Mouse (Mus musculus) fat pad, adult 2 months (tissue): ENCODE data around the gene Krtap22-2.
"Not testable (repeated sequence)": the region's sequence is repeated elsewhere in the genome, so short reads cannot be mapped to it uniquely, and the experiment has no call there.

ENCODE experiments used
- DNase-seq: peaks from one replicate; pipeline ENCODE4 v3.0.0-alpha.2; 2011; ENCODE audit warnings: low read depth, low spot score; ENCODE audit errors: extremely low read depth

Gene Krtap22-2

DNA sequence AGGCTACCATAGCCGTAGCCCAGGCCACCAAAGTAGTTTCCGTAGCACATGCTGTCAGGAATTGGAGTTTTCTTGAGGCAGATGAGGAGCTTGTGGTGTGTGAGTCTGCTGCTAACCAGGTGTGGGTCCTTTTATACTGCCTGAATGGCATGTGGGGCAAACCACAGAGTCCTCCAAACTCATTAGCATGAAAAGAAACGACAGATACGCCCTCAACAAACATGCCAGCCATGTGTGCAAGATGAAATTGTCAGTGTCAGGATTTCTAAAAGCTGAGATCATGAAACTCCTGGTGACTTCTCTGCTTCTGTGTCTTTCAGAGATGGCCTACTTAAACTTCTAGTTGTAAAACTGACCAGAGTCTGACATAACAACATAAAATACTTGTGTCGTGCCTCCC is at the start of gene Krtap22-2:
Krtap22-2 (minus strand) TSS at position 101 of the 400 bp plus-strand sequence.
- DNase-seq: no peak

DNA sequence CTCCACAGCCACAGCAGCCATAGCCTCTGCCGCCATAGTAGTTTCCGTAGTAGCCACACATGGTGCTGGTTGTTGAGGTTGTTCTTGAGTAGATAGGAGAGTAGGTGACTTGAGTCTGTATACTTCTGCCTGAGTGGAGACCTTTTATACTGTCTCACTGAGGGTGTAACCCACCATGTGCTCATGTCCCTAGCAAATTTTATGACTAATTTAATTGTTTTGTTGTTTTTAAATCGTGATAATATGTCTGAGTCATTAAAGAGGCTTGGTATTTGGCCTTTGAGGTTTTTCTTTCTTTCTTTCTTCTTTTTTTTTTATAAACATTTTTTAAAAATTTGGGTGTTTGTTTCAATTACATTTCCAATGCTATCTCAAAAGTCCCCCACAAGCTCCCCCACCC is 37.2 kb upstream of the Krtap22-2 start, which contains the start of gene Krtap6-5:
Krtap6-5 (minus strand) TSS at position 101 of the 400 bp plus-strand sequence.
- DNase-seq: no peak

DNA sequence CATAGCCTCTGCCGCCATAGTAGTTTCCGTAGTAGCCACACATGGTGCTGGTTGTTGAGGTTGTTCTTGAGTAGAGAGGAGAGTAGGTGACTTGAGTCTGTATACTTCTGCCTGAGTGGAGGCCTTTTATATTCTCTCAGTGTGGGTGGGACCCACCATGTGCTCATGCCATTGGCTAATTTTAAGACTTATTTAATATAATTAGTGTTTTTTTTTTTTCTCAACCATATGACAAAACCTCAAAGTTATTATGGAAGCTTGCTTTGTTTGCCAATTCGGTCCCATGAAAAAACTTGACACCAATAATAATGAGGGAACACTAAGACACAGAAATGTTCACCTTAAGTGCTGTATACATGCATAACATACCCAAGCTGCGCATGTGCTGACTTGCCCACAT is 30.8 kb upstream of the Krtap22-2 start, which contains the start of gene Gm10228:
Gm10228 (minus strand) TSS at position 101 of the 400 bp plus-strand sequence.
- not testable (repeated sequence) for DNase-seq

DNA sequence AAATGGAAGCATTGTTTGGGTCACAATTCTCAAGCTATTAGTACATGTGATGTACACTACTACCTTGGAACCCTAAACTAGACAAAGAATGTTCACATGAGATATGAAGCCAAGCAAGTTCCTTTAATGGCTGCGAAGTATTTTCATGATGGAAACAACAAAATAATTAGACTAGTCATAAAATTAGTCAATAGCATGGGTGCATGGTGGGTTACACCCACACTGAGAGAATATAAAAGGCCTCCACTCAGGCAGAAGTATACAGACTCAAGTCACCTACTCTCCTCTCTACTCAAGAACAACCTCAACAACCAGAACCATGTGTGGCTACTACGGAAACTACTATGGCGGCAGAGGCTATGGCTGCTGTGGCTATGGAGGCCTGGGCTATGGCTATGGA is 20.8 kb upstream of the Krtap22-2 start, which contains the start of gene Krtap6-1:
Krtap6-1 (plus strand) TSS at position 301 of the 400 bp plus-strand sequence.
- not testable (repeated sequence) for DNase-seq

DNA sequence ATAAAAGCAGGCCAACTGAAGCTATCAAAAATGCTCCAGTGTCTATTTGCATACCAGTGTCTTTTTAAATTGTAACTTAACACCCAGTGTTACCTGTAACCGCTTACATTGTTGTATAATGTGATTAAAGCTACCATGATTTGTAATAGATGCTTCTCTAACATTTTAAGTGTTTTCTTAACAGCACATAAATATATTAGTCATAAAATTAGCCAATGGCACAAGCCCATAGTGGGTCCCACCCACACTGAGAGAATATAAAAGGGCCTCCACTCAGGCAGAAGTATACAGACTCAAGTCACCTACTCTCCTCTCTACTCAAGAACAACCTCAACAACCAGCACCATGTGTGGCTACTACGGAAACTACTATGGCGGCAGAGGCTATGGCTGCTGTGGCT is 4.4 kb upstream of the Krtap22-2 start, which contains the start of gene Gm10229:
Gm10229 (plus strand) TSS at position 301 of the 400 bp plus-strand sequence.
- DNase-seq: not testable (repeated sequence)

DNA sequence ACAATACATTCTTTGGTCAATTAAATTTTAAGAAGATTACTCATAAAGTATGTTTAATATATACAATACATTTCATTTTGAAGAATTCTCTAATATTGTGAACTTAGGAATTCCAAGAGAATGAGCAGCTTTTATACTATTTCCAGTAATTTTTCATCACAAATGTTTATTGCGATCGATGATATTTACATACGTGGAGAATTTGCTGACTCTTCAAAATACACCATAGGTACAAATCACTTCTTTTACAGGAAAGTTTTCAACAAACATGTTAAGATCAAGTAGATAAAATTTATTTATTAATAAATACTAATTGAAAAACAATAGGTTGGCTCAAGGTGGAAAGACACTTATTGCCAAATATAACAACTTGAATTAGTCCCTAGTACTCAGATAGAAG is 3.4 kb upstream of the Krtap22-2 start:
- DNase-seq: no peak

DNA sequence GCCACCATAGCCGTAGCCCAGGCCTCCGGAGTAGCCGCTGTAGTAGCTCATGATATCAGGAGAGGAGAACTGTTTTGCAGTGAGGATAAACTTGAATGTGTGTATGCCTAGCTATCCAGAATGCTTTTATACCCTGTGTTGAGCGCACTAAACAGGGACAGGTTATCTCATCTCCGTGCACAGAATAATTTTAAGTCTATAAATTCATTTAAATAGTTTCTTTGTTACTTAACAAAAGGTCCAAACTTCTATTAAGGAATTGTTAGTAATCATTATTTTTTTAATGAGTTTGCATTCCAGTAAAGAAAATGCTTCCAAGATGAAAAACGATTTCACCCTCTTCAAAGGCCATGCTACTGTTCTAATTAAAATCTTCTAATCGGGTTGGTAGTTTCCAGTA is 47.8 kb downstream of the Krtap22-2 start, which contains the start of gene Krtap16-3:
Krtap16-3 (minus strand) TSS at position 101 of the 400 bp plus-strand sequence.
- DNase-seq: no peak
